Mouse (Mus musculus): ENCODE results near the gene Lingo2.
A peak's percentile ranks its signal among the peaks of the same experiment; 100 is the strongest.
"Not testable (repeated sequence)": the region's sequence is repeated elsewhere in the genome, so short reads cannot be mapped to it uniquely, and the experiment has no call there.

The Lingo2 gene

DNA sequence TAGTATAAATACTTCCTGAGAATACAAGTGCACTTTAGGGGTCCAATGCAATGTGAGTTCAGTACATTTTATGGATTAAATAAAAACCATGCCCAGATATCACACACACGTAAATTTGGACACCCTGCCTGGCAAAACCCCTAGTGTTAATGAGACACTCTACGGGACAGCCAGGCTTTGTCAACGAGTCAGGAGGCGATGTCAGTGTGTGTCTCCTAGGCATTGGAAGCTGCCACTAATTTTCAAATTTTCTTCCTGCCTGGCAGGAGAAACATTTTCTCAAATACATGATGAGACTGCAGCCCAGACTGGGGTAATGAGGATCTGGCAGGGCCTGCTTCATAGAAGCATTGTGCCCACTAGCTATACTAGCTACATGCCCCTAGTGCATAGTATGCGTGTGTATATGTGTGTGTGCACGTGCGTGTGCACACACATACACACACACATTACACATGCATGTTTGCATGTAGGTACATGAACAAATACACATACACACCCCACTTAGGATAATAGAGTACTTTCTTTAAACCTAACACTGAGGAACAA lies 1128.2 kb downstream of the Lingo2 start:
- no peak for DNase-seq

DNA sequence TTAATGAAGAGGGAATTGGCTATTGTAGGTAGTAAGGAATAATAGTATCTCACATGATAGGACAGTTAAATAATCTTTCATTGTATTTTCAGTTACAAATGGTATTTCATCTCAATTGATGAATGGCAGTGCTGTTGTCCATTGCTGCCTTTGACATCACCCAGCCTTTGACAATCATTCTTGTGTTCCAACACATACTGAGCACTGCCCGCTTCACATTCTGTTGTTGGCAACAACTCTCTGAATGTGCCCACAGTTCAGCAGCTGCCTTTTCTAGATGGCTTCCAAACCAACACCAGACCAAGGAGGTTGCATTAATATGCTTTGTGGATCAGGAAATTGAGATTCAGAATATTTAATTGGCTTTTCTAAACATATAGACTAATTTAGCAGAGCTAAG lies 1130.8 kb downstream of the Lingo2 start:
- DNase-seq = peak; percentile 26

DNA sequence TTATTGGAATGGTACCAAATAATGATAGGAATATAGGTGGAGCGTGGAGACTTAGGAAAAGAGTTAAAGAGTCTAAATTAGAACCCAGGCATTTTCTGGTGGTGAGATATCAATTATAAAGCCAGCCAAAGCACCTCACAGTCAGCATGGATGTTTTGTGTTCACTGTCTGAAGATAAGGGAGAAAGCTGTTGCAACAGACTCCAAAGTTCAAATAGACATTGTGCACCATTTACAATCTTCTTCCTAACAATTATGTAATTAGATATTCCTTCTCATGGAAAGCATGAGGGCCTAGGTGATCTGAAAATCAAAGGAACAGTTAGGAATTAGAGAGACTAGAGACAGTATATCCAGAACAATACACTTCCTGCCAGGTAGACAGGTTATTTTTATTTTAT lies 1136.8 kb downstream of the Lingo2 start:
- DNase-seq = no peak

DNA sequence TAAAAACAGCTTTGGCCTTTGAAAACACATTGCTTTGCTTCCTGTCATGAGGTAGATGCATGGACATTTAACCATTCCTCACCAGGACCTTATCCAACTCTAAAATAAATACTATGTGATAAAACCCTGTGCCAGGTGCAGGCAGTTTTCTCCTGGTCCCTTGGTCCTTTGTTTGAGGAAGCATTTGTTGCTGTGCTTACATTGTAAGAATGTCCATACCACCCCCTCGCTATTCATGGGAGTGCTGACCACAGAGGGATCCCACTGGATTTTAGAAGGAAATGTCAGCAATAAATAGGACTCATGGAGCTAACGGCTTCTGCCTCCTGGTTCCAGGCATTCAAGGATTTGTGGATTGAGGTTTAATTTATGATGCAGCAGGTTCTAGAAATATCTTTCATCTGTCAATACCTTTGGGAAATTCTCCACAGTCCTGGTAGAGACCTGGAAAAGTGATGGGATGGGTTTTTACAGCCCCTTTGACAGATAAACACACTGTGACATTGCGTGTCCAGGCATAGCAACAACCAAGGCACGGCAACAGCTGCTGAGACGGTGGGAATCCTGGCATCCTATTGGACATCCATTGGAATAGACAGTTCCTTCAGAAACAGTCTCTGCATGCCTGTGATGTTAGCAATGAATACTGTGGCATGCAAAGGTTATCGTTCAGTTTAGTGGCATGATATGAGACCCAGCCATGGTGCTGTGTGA lies 1143.9 kb downstream of the Lingo2 start:
- no peak for DNase-seq

DNA sequence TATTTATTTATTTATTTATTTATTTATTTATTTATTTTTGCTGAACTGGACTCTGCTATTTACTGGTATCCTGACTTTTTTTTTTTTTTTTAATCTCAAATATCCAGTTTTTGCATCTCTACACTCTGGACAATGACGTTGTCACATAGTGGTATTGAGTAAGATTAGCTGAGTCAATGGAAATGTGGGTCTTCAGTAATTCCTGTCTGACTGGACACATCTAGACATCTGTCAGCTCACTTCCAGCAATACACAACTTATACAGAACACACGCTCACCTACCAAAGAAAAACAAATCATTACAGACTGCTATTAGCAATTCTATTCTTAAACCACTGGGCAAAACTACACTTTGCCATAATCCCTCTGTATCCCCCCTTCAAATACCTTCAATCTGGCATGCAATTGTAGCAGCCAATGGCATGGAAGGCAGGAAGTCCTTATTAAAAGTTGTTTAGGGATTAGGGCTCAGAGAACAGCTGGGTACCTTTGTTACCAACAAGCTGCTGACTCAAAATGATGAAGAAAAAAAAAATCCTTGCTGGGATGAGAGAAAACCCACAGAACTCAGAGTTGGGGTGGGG lies 1144.6 kb downstream of the Lingo2 start:
- DNase-seq = no peak

DNA sequence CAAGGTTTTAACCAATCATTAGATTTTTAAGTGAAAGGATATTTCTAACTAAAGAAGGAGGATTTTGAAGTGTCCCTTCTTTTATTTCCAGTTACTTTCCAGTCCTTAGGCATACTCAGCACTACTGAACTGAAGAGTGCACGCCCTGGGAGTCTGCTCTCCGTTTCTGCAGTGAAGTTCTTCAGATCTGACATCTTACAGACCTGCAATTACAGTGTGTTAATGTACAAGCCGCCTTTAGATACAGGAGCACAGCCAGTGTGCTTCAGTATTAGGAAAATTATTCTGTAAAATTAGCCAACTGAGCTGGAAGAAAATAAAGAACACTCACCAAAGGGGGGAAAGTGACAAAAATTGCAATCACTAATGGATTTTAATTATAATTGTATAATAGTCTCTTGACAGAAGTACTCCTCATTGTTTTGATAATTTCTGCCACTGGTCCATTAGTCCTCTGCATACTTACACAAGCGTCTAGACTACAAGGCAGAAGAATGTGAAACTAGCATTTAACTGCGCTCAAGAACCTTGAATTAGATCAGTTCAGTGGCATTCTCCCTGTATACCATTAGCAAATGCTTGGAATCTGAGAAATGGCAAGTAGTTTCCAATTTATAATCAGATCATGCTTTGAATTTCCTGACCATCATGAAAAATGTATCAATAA lies 1167.2 kb downstream of the Lingo2 start:
- no peak for DNase-seq

DNA sequence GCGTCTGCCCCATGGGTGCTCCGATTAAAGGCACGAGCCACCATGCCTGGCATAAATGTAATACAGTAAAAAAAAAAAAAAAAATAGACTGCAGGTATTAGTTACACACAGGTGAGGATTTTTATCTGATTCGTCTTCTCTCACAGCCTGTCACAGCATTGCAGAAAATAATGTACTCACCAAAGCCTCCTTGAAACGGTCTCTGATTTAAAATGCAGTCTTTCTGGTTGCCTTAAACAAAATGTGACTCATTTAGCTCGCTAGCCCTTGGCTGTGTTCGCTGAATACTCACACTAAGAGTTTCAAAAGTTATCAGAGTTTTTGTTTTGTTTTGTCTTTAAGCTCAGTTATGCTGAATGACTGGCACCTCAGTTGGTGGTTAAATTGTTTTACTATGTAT lies 1180.7 kb downstream of the Lingo2 start:
- DNase-seq = no peak

DNA sequence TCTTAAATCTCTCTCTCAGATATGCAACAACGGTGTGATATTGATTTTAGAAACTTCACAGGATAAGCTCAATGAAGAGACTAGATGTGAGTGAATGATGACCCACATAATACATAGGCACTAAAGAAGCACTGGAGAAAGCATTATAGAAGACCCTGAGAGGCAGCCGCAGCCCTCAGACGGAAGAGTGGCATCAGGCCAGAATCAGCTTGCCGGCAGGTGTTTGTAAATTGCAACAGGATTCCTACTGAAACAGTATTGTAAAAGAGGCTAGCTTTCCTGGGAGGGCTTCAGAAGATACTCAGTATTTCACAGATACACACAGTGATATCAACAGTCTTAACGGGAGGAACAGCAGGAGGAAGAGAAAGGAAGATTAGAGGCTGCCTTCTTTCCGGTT lies 1184.6 kb downstream of the Lingo2 start:
- DNase-seq = no peak

DNA sequence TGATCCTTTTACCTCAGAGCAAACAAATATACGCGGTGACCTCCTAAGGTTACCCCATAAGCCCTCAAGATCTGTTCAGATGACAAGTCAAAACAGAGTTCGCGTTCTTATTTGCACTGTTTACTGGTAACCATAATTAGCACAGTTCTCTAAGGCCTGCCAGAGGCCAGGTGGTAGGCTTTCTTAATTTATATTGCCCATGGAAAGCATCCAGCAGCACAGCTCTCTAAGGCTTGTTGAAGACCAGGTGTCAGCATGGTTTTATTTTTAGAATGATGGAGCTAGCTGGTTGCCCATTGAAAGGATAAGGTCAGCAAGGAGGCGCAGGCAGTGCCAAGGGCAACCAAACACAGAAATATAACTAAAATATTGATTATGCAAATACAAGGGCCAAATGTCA lies 1190.4 kb downstream of the Lingo2 start:
- DNase-seq = no peak

DNA sequence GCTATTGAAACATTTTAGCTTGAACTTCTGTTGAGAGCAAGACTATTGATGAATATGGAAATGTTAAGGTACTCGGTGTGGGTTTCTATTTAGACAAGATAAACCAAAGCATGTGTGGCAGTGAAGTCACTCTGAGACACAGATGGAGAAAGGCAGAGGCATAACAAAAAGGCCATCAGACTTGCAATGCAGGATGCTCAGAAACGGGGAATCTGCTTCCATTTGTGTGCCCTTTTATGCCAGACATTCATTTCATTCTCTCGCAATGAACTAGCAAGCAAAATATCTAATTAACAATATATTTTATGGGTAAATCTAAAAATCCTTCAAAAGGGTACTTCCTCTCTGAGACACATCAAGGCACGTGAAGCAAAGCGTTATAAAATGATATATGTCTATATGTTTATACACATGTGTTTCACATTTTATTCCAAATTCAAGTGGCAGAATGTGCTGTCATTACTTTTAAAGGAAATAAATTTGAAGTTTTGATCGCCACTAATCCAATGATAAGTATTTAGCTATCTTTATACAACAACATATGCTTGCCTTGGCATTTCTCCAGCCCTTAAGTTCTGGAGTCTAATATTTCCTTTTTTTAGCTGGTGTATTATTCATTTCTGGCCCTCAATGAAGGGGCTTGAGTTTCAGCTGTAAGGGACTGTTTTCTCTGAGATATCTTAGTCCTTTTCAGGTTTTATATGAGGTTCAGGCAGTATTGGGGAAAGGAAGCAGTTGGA lies 1199.3 kb downstream of the Lingo2 start:
- no peak for DNase-seq

DNA sequence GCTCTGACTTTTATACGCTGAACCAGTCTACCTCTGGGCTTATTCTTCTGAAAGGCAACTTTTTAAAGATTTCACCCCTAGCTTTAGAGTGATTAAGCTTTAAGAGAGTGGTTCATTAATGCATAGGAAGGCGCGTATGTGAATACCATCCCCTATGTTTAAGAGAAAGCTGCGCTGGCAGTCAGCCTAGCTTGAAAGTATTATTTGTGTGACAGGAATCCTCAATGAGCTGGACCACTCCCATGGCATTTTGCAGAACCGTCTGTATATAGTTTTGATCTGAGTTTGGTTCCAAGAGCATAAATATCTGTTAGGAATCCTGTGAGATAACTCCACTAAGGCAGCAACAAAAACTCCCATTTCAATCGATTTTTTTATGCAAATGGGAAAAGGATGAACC lies 1204.9 kb downstream of the Lingo2 start:
- DNase-seq = no peak

DNA sequence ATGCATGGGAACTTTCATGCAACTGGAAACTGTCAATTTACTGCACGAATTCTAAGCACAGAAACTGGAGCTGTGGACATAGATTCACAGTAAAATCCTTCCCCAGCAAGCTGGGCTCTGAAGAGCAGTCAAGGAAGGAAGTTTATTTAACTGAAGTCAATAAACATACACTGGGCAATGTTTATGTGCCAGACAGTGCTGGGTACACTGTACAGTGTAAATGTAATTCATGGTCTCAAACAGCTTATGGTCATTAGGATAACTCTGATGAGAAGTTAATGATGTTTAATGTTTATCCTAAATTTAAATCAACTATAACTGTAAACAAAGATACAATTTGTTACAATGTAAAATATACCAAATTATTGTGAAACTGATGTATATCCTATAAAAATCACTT lies 1226.8 kb downstream of the Lingo2 start:
- DNase-seq = no peak

DNA sequence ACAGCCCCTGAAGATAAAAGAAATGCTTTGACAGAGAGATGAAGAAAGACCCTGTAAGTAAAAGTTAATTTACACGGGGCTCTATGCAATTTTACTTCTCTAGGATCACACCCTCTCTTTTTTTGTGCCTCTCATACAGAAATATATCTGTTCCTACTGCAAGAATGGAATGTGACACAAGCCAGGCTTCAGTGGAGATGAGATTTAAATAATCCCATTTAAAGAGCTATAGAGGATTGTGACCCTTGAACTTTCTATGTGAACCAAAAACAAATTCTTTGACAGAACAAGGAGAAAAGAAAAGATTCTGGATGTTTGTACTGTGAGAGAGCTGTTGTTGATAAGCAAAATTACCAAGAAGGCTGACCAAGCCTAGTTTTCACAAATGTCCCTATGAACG lies 1247.4 kb downstream of the Lingo2 start:
- DNase-seq = no peak

DNA sequence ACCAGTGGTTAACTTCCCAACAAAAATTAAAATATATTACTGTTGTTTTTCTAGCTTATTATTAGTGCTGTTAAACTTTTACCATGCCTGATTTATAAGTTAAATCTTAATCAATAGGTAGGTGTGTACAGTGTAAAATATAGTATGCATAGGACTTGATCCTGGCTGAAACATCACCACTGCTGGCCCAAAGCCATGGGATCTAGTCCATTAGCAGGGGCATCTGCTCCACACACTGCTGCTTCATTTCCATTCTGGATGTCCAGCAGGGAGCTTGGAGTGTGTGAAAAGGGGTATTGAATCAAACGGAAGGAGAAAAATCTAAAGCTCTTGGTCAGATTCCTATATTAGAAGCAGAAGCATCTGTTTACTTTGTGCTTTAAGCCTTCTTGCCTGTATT lies 1248.9 kb downstream of the Lingo2 start:
- DNase-seq = no peak

DNA sequence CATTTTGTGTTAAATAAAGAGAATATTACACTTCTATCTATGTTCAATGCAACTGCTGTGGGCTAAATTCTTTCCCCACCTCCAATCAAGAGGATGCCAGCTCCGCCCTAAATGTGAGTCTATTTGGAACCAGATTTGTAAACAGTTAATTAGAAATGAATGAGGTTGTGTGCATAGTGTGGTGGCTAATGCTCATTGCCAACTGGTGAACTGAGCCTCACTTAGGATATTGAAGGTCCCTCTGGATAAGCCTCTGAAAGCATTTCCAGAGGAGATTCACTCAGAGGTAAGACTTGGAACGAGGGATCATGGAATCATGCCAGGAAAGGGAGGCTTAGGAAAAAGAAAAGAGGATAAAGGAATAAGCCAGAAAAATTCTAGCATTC lies 1256.4 kb downstream of the Lingo2 start:
- DNase-seq = no peak

DNA sequence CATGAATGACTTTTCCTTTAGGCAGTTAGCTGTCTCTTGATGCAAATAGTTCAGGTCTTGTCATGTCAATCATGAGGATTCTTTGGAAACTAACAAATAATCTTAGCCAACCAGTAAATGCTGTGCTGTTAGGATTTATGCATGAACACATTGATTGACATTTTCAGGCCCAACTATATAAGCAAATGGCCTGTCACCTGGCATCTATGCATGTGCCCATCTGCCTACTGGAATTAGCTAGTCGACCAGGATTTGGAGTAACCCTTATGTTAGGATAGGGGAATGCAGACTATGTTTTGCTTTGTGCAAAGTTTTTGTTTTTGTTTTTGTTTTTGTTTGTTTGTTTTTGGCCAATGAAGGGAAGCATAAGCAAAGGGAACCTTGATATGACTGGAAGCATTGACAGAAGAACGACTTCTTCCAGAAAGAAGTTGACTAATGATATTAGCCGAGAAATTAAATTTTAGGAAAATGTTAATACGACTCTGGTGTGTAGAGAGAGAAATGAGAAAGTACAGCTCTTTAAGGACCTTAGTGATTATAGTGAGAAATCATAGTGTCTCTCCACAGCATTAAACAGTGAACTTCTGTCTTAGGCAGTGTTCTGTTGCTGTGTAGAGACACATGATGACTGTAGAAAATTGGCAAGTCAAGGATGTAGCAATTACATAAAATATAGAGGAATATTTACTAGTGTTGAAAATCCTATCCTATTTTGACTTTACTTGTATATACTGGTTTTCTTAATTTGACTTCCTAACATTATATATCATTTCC lies 1257.0 kb downstream of the Lingo2 start:
- DNase-seq = no peak

DNA sequence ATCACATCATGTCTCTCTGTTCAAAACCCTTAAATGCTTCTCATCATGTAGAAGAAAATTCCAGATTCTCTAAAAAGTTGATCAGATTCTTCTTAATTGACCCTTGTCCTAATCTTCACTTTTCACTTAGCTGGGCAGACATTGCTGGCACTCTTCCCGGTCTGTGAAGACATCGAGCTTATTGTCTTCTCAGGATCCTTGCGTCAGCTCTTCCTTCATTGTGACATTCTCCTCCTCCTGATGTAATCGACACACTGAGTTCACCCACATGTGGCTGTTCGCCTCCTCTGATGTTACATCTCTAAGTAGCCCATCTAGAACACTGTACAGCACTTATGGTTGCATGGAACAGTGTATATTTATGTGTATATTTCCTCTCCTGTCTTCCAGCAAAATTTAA lies 1261.0 kb downstream of the Lingo2 start:
- DNase-seq = no peak

DNA sequence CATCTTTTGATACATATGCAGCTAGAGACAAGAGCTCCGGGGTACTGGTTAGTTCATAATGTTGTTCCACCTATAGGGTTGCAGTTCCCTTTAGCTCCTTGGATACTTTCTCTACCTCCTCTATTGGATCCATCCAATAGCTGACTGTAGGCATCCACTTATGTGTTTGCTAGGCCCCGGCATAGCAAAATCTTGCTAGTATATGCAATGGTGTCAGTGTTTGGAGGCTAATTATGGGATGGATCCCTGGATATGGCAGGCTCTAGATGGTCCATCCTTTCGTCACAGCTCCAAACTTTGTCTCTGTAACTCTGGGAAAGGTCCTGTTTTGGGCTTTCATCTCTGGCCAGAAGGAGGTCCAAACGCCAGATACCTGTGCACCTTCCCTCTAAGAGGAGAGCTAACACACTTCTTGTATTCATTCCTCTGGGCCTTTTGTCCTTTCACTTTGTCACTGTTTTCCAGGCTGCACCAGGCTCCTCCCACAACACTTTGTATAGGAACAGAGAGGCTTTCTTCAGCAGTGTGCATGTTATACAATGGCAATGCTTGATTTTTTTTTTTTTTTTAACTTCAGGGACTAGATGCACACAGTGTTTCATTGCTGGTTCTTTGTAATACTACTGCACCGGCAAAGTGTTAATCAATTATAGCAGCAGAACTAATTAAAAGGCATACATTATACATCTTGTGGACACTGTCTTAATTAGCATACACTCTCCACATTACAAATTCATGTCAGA lies 1262.9 kb downstream of the Lingo2 start:
- not testable (repeated sequence) for DNase-seq

All from cerebellum, adult 9-10 months (tissue).